Mouse (Mus musculus): Measurements from ENCODE around the gene Hist1h2bl. TPM values are rescaled to one million over a fixed set of nuclear protein-coding genes. Genes with fewer than 3 reads are reported as not detected.
A peak's percentile ranks its signal among the peaks of the same experiment; 100 is the strongest.
"Not testable (repeated sequence)": the region's sequence is repeated elsewhere in the genome, so short reads cannot be mapped to it uniquely, and the experiment has no call there.

The Hist1h2bl gene
- polyA plus RNA-seq, 1 experiment from 2014 or later: not detected

DNA sequence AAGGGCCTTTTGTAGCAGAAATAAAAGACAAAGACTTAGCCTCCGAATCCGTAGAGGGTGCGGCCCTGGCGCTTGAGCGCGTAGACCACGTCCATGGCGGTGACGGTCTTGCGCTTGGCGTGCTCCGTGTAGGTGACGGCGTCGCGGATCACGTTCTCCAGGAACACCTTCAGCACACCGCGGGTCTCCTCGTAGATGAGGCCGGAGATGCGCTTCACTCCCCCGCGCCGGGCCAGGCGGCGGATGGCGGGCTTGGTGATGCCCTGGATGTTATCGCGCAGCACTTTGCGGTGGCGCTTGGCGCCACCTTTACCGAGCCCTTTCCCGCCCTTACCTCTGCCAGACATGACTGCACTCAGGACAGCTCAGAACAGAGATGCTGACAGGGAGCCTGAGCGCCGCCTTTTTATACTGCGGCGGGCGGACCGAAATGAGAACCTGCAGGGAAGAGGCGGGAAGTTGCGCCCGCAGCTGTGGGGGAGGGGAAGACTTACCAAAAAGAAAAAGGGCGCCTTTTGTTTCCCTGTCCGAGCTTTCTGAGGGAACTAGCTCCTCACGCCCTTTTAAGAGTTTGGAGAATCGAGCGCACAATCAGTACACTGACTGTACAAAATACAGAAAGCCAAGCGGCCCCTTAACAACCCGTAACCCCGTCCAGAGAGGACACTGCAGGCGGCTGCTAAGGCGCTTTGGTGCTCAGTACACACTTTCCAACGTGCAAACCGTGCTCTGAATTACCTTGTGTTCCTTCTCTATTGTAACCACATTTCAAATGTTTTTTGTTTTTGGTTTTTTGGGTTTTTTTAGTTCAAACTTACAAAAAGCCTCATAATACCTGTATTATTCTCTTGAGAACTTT is 34.4 kb upstream of the Hist1h2bl start, which contains the start of gene Hist1h4k:
TSS of gene Hist1h4k (minus strand) at position 347 of the 859 bp plus-strand sequence.
- not testable (repeated sequence) for H3K27me3 ChIP-seq (ENCODE audit: control insufficient read depth, insufficient read depth, low read length); H3K9me3 ChIP-seq (ENCODE audit: control insufficient read depth, low read length); H3K36me3 ChIP-seq (replicated peaks; ENCODE audit: control insufficient read depth, insufficient read depth)
- 0% methylated on average over 43 of the region's 56 CpGs for WGBS
- peak; percentile 95 for DNase-seq (ENCODE audit: low spot score)
- Histone ChIP-seq H3K27ac (peak within 1 kb of the TSS; percentile 86), H3K4me1 (replicated peaks; ENCODE audit: control insufficient read depth, insufficient read depth, low read length) (peaks cover 39% of the 10 kb centered on the region), H3K9ac (peak within 1 kb of the TSS; percentile 75), H3K4me2 (replicated peaks) (peak within 1 kb of the TSS; percentile 90), H3K4me3 (replicated peaks; ENCODE audit: low read length) (peak within 1 kb of the TSS; percentile 53)
- ATAC-seq (ENCODE audit: low FRiP score): peak; percentile 91

GRCm38 (mm10) chr13:21749387-21750158 is 33.6 kb upstream of the Hist1h2bl start:
- DNase-seq (ENCODE audit: low spot score) (peak; percentile 35), ATAC-seq (ENCODE audit: low FRiP score) (no peak)
- Histone ChIP-seq H3K4me2 (replicated peaks) (peak overlapping the region; percentile 90), H3K36me3 (replicated peaks; ENCODE audit: control insufficient read depth, insufficient read depth) (no peaks in the 10 kb centered on the region), H3K9me3 (ENCODE audit: control insufficient read depth, low read length) (no peaks in the 10 kb centered on the region), H3K9ac (peak overlapping the region; percentile 75), H3K27ac (peak overlapping the region; percentile 86), H3K27me3 (ENCODE audit: control insufficient read depth, insufficient read depth, low read length) (no peaks in the 10 kb centered on the region), H3K4me1 (replicated peaks; ENCODE audit: control insufficient read depth, insufficient read depth, low read length) (peaks cover 34% of the 10 kb centered on the region), H3K4me3 (replicated peaks; ENCODE audit: low read length) (peak overlapping the region; percentile 53)
- 5% methylated on average over 5 of the region's 5 CpGs for WGBS

DNA sequence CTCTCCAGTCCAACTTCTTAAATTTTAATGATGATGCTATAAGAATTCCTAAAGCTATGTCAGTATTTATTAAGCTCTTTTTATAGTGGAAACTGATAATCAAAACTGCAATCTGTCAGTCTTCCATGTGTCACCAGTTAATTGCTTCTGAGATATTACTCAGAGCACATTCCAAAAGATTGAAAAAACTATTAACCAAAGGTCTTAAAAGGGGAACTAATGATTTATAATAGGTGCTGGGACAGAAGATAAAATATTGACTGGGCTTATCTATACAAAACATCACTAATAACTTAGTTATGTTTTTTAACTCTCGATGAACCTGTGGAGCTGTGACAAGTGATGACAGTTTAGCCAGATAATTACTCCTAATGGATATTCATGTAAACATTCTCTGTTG is 29.1 kb upstream of the Hist1h2bl start:
- 91% methylated on average over 1 of the region's 1 CpGs for WGBS
- H3K27ac ChIP-seq: no peak overlapping the region
- no peaks in the 10 kb centered on the region for H3K9me3 ChIP-seq (ENCODE audit: control insufficient read depth, low read length)
- H3K36me3 ChIP-seq (replicated peaks; ENCODE audit: control insufficient read depth, insufficient read depth): no peaks in the 10 kb centered on the region
- no peak for DNase-seq (ENCODE audit: low spot score)
- no peaks in the 10 kb centered on the region for H3K27me3 ChIP-seq (ENCODE audit: control insufficient read depth, insufficient read depth, low read length)
- H3K4me2 ChIP-seq (replicated peaks): no peak overlapping the region
- H3K9ac ChIP-seq: no peak overlapping the region
- no peak for ATAC-seq (ENCODE audit: low FRiP score)
- H3K4me1 ChIP-seq (replicated peaks; ENCODE audit: control insufficient read depth, insufficient read depth, low read length): peaks cover 20% of the 10 kb centered on the region
- no peak overlapping the region for H3K4me3 ChIP-seq (replicated peaks; ENCODE audit: low read length)

GRCm38 (mm10) chr13:21734906-21735767 is 19.2 kb upstream of the Hist1h2bl start, which contains the start of gene Hist1h4j:
Hist1h4j (plus strand) TSS chr13:21735064.
- WGBS: under 1% methylated on average over 42 of the region's 56 CpGs
- Histone ChIP-seq H3K4me2 (replicated peaks) (peak within 1 kb of the TSS; percentile 88), H3K27ac (peak within 1 kb of the TSS; percentile 99), H3K4me3 (replicated peaks; ENCODE audit: low read length) (peak within 1 kb of the TSS; percentile 43), H3K9ac (peak within 1 kb of the TSS; percentile 76), H3K4me1 (replicated peaks; ENCODE audit: control insufficient read depth, insufficient read depth, low read length) (peaks cover 22% of the 10 kb centered on the region)
- H3K27me3 ChIP-seq (ENCODE audit: control insufficient read depth, insufficient read depth, low read length); H3K36me3 ChIP-seq (replicated peaks; ENCODE audit: control insufficient read depth, insufficient read depth); H3K9me3 ChIP-seq (ENCODE audit: control insufficient read depth, low read length): not testable (repeated sequence)
- DNase-seq (ENCODE audit: low spot score) (peak; percentile 92), ATAC-seq (ENCODE audit: low FRiP score) (peak; percentile 92)

- Histone ChIP-seq H3K36me3 (replicated peaks; ENCODE audit: control insufficient read depth, insufficient read depth) (no peaks in the 10 kb centered on the region), H3K9me3 (ENCODE audit: control insufficient read depth, low read length) (no peaks in the 10 kb centered on the region), H3K9ac (peak overlapping the region; percentile 76), H3K4me2 (replicated peaks) (peak overlapping the region; percentile 88), H3K27ac (peak overlapping the region; percentile 99), H3K4me3 (replicated peaks; ENCODE audit: low read length) (peak overlapping the region; percentile 43), H3K27me3 (ENCODE audit: control insufficient read depth, insufficient read depth, low read length) (no peaks in the 10 kb centered on the region), H3K4me1 (replicated peaks; ENCODE audit: control insufficient read depth, insufficient read depth, low read length) (peaks cover 22% of the 10 kb centered on the region)
- ATAC-seq (ENCODE audit: low FRiP score): peak; percentile 86
- DNase-seq (ENCODE audit: low spot score): peak; percentile 93
- under 1% methylated on average over 21 of the region's 21 CpGs for WGBS
These were observed 18.3 kb upstream of the Hist1h2bl start for GRCm38 (mm10) chr13:21734010-21734905.

DNA sequence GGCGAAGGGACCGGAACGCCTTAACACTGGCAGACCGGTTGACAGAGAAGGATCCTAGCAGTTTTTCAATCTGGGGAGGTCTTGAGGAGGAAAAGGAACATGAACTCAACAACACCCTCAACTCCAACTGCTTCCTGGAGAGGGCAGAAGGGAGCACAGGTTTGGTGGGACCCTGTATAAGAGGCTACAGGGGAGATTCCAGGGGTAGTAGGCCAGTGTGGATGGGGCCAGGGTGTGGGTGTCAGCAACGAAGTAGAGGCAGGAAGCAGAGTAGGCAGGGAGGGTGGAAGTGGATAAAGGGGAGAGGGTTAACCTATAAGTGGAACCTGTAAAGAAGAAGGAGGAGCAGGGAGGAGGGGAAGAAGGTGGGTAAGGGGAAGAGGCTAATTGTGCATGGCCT is 17.5 kb upstream of the Hist1h2bl start:
- H3K36me3 ChIP-seq (replicated peaks; ENCODE audit: control insufficient read depth, insufficient read depth): no peaks in the 10 kb centered on the region
- ATAC-seq (ENCODE audit: low FRiP score) (peak; percentile 16; the same call in 1 of the 2 replicates), DNase-seq (ENCODE audit: low spot score) (no peak)
- peaks cover 22% of the 10 kb centered on the region for H3K4me1 ChIP-seq (replicated peaks; ENCODE audit: control insufficient read depth, insufficient read depth, low read length)
- H3K9ac ChIP-seq: no peak overlapping the region
- no peaks in the 10 kb centered on the region for H3K27me3 ChIP-seq (ENCODE audit: control insufficient read depth, insufficient read depth, low read length)
- H3K9me3 ChIP-seq (ENCODE audit: control insufficient read depth, low read length): no peaks in the 10 kb centered on the region
- peak overlapping the region; percentile 99 for H3K27ac ChIP-seq
- WGBS: 59% methylated on average over 5 of the region's 5 CpGs
- no peak overlapping the region for H3K4me2 ChIP-seq (replicated peaks)
- no peak overlapping the region for H3K4me3 ChIP-seq (replicated peaks; ENCODE audit: low read length)

GRCm38 (mm10) chr13:21729544-21729943 is 13.6 kb upstream of the Hist1h2bl start:
- Histone ChIP-seq H3K9me3 (ENCODE audit: control insufficient read depth, low read length) (no peaks in the 10 kb centered on the region), H3K4me2 (replicated peaks) (no peak overlapping the region), H3K4me3 (replicated peaks; ENCODE audit: low read length) (no peak overlapping the region), H3K9ac (no peak overlapping the region), H3K4me1 (replicated peaks; ENCODE audit: control insufficient read depth, insufficient read depth, low read length) (peaks cover 8% of the 10 kb centered on the region; the same call in 1 of the 2 replicates), H3K36me3 (replicated peaks; ENCODE audit: control insufficient read depth, insufficient read depth) (no peaks in the 10 kb centered on the region), H3K27me3 (ENCODE audit: control insufficient read depth, insufficient read depth, low read length) (no peaks in the 10 kb centered on the region), H3K27ac (no peak overlapping the region)
- ATAC-seq (ENCODE audit: low FRiP score) (no peak), DNase-seq (ENCODE audit: low spot score) (no peak)
- 59% methylated on average over 1 of the region's 1 CpGs for WGBS

DNA sequence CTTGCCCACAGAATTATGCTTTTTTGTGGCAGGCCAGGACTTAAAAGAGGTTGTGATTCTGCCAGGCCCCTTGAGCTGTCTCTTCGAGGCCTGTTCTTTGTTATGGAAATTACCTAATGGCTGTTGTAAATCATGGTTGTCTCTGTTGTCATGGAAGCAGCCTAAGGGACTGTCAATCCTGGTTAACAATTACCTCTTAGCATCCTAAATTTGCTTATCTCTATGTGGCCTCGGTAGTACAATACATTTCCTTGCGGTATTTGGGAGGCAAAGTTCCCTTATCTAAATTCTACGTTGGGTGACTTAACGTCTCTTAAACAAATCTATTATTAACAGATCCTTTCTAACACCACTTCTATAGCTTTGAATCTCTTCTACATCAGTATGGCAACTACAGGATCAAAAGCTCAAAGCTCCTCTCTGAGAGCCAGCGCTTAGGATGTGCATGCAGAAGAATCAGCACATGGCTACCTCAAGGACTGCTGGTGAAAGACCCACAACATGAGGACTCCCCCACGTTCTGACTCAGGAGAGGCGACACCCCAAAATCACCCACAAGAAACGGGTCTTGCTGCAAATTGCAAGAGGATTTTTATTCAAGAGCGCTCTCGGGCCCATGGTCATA is 12.1 kb upstream of the Hist1h2bl start:
- Histone ChIP-seq H3K4me3 (replicated peaks; ENCODE audit: low read length) (no peak overlapping the region), H3K4me1 (replicated peaks; ENCODE audit: control insufficient read depth, insufficient read depth, low read length) (no peaks in the 10 kb centered on the region), H3K9me3 (ENCODE audit: control insufficient read depth, low read length) (no peaks in the 10 kb centered on the region), H3K36me3 (replicated peaks; ENCODE audit: control insufficient read depth, insufficient read depth) (no peaks in the 10 kb centered on the region), H3K27me3 (ENCODE audit: control insufficient read depth, insufficient read depth, low read length) (no peaks in the 10 kb centered on the region), H3K27ac (peak overlapping the region; percentile 38; the same call in 1 of the 2 replicates), H3K9ac (no peak overlapping the region), H3K4me2 (replicated peaks) (no peak overlapping the region)
- DNase-seq (ENCODE audit: low spot score): no peak
- peak; percentile 65; the same call in 1 of the 2 replicates for ATAC-seq (ENCODE audit: low FRiP score)
- WGBS: 17% methylated on average over 11 of the region's 11 CpGs
